Mouse (Mus musculus): Measurements from ENCODE around the gene Wdr26. TPM values are rescaled to one million over a fixed set of nuclear protein-coding genes. Genes with fewer than 3 reads are reported as not detected.

Wdr26 gene
- polyA plus RNA-seq, 1 experiment from 2014 or later = 28.2 TPM

DNA sequence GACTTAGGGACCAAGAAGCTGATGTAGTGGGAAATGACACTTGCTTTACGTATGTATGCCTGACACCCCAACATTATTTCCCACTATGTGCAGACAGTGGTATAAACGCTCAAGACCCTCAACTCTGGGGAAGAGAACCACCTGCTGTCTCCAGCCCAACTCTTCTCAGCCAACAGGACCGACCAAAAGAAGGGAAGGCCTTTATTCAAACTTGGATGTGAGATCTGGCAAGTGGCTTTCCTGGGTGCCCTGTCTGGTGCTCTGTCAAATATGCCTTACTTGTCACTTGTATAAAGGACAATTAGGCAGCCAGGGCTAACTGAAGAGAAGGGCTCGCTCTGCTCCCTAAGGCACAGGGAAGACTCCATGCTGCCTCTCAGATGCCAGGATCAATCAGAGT lies 12.4 kb downstream of the Wdr26 start:
- Histone ChIP-seq H3K4me1 (ENCODE audit: control insufficient read depth, insufficient read depth, low read length) (no peaks in the 10 kb centered on the region), H3K27ac (replicated peaks; ENCODE audit: low read depth, low read length) (no peak overlapping the region), H3K36me3 (replicated peaks; ENCODE audit: control insufficient read depth, insufficient read depth, low read depth, low read length) (peaks cover 9% of the 10 kb centered on the region), H3K9ac (replicated peaks; ENCODE audit: low read length) (no peak overlapping the region), H3K4me2 (ENCODE audit: low read depth, low read length) (no peak overlapping the region), H3K27me3 (ENCODE audit: control insufficient read depth, insufficient read depth, low read length) (no peaks in the 10 kb centered on the region), H3K4me3 (ENCODE audit: low read depth, low read length) (no peak overlapping the region), H3K9me3 (replicated peaks; ENCODE audit: control insufficient read depth, low read length) (no peaks in the 10 kb centered on the region)
- 91% methylated on average over 4 of the region's 4 CpGs for WGBS
- DNase-seq (ENCODE audit: low spot score) (no peak), ATAC-seq (replicated peaks; ENCODE audit: insufficient number of reproducible peaks, low FRiP score, low TSS enrichment, low read depth) (no peak)

GRCm38 (mm10) chr1:181188925-181189324 lies 22.9 kb downstream of the Wdr26 start:
- no peak for ATAC-seq (replicated peaks; ENCODE audit: insufficient number of reproducible peaks, low FRiP score, low TSS enrichment, low read depth)
- 96% methylated on average over 4 of the region's 4 CpGs for WGBS
- no peak overlapping the region for H3K9ac ChIP-seq (replicated peaks; ENCODE audit: low read length)
- H3K4me2 ChIP-seq (ENCODE audit: low read depth, low read length) = no peak overlapping the region
- no peaks in the 10 kb centered on the region for H3K4me1 ChIP-seq (ENCODE audit: control insufficient read depth, insufficient read depth, low read length)
- H3K27ac ChIP-seq (replicated peaks; ENCODE audit: low read depth, low read length) = no peak overlapping the region
- peaks cover 15% of the 10 kb centered on the region for H3K36me3 ChIP-seq (replicated peaks; ENCODE audit: control insufficient read depth, insufficient read depth, low read depth, low read length)
- no peaks in the 10 kb centered on the region for H3K9me3 ChIP-seq (replicated peaks; ENCODE audit: control insufficient read depth, low read length)
- DNase-seq (ENCODE audit: low spot score) = no peak
- no peaks in the 10 kb centered on the region for H3K27me3 ChIP-seq (ENCODE audit: control insufficient read depth, insufficient read depth, low read length)
- H3K4me3 ChIP-seq (ENCODE audit: low read depth, low read length) = no peak overlapping the region

GRCm38 (mm10) chr1:181170210-181170609 lies 41.6 kb downstream of the Wdr26 start:
- Histone ChIP-seq H3K27ac (replicated peaks; ENCODE audit: low read depth, low read length) (no peak overlapping the region), H3K9ac (replicated peaks; ENCODE audit: low read length) (no peak overlapping the region), H3K4me3 (ENCODE audit: low read depth, low read length) (no peak overlapping the region), H3K4me1 (ENCODE audit: control insufficient read depth, insufficient read depth, low read length) (no peaks in the 10 kb centered on the region), H3K9me3 (replicated peaks; ENCODE audit: control insufficient read depth, low read length) (no peaks in the 10 kb centered on the region), H3K27me3 (ENCODE audit: control insufficient read depth, insufficient read depth, low read length) (no peaks in the 10 kb centered on the region), H3K36me3 (replicated peaks; ENCODE audit: control insufficient read depth, insufficient read depth, low read depth, low read length) (peaks cover under 1% of the 10 kb centered on the region; the same call in 1 of the 2 replicates), H3K4me2 (ENCODE audit: low read depth, low read length) (no peak overlapping the region)
- no peak for ATAC-seq (replicated peaks; ENCODE audit: insufficient number of reproducible peaks, low FRiP score, low TSS enrichment, low read depth)
- DNase-seq (ENCODE audit: low spot score) = no peak
- 87% methylated on average over 8 of the region's 8 CpGs for WGBS

DNA sequence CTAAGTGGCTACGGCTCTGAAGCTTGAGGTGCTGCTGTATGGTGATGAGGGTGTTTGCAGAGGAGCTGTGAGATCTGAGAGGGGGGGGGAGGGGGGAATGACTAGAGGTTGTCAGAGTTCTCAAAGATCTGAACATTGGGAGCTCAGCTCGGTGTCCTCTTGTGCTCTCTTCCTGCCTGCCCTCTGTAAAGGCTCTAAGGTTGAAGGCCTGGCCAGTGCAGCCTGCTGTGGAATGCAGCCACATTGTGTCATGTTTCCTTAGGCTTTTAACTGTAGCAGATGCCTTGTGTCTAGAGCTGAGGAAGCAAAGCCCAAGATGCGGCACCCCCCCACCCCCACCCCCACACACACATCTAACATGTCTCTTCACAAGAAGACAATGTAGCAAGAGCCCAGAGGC lies 43.4 kb downstream of the Wdr26 start:
- Histone ChIP-seq H3K36me3 (replicated peaks; ENCODE audit: control insufficient read depth, insufficient read depth, low read depth, low read length) (peaks cover 6% of the 10 kb centered on the region), H3K27ac (replicated peaks; ENCODE audit: low read depth, low read length) (no peak overlapping the region), H3K4me2 (ENCODE audit: low read depth, low read length) (no peak overlapping the region), H3K9me3 (replicated peaks; ENCODE audit: control insufficient read depth, low read length) (no peaks in the 10 kb centered on the region), H3K27me3 (ENCODE audit: control insufficient read depth, insufficient read depth, low read length) (no peaks in the 10 kb centered on the region), H3K4me3 (ENCODE audit: low read depth, low read length) (no peak overlapping the region), H3K4me1 (ENCODE audit: control insufficient read depth, insufficient read depth, low read length) (no peaks in the 10 kb centered on the region), H3K9ac (replicated peaks; ENCODE audit: low read length) (no peak overlapping the region)
- DNase-seq (ENCODE audit: low spot score) = no peak
- ATAC-seq (replicated peaks; ENCODE audit: insufficient number of reproducible peaks, low FRiP score, low TSS enrichment, low read depth) = no peak
- WGBS = 73% methylated on average over 3 of the region's 3 CpGs

DNA sequence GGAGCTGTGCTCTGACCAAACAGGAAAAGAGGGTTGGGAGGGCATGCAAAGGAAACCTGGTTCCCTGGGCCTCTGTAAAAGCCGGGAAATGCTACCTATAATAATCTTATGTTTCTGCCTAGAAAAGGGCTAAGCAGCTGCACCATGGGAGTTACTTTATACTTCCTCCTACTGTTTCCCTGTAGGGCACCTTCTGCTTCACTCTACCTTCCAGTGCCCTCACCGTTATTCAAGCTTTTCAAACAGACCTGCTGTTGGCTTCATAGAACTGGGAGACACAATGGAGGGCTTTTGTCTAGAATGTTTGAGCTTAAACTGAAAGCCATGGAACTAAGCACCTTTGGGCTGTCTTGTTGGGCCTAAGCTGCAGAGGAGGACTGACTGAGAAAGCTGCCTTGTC lies 44.0 kb downstream of the Wdr26 start:
- peaks cover 9% of the 10 kb centered on the region for H3K36me3 ChIP-seq (replicated peaks; ENCODE audit: control insufficient read depth, insufficient read depth, low read depth, low read length)
- WGBS = 76% methylated on average over 2 of the region's 2 CpGs
- no peak overlapping the region for H3K9ac ChIP-seq (replicated peaks; ENCODE audit: low read length)
- H3K4me3 ChIP-seq (ENCODE audit: low read depth, low read length) = no peak overlapping the region
- ATAC-seq (replicated peaks; ENCODE audit: insufficient number of reproducible peaks, low FRiP score, low TSS enrichment, low read depth) = no peak
- no peak for DNase-seq (ENCODE audit: low spot score)
- H3K27ac ChIP-seq (replicated peaks; ENCODE audit: low read depth, low read length) = no peak overlapping the region
- no peaks in the 10 kb centered on the region for H3K9me3 ChIP-seq (replicated peaks; ENCODE audit: control insufficient read depth, low read length)
- H3K4me1 ChIP-seq (ENCODE audit: control insufficient read depth, insufficient read depth, low read length) = no peaks in the 10 kb centered on the region
- no peaks in the 10 kb centered on the region for H3K27me3 ChIP-seq (ENCODE audit: control insufficient read depth, insufficient read depth, low read length)
- H3K4me2 ChIP-seq (ENCODE audit: low read depth, low read length) = no peak overlapping the region

DNA sequence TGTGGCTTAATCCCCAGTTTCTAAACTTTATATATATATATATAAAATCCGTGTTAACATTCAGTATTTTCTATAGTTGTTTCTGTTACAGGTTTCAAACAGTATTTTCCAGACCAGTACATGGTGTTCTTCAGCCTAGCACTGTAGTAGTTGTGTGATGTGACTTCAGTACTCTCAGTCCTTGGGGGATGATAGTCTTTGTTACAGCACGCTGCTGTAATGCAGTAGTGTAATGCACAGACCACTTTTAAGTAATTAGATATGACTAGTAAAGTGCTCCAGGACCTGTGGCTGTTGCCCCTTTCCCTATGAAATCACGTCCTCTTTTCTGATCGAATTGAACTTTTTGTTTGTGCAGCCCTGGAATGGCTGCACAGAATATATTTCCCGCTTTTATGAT lies 60.3 kb downstream of the Wdr26 start:
- Histone ChIP-seq H3K9me3 (replicated peaks; ENCODE audit: control insufficient read depth, low read length) (no peaks in the 10 kb centered on the region), H3K4me3 (ENCODE audit: low read depth, low read length) (peak overlapping the region; percentile 97), H3K9ac (replicated peaks; ENCODE audit: low read length) (peak overlapping the region; percentile 90), H3K27me3 (ENCODE audit: control insufficient read depth, insufficient read depth, low read length) (no peaks in the 10 kb centered on the region), H3K27ac (replicated peaks; ENCODE audit: low read depth, low read length) (no peak overlapping the region), H3K36me3 (replicated peaks; ENCODE audit: control insufficient read depth, insufficient read depth, low read depth, low read length) (no peaks in the 10 kb centered on the region), H3K4me2 (ENCODE audit: low read depth, low read length) (peak overlapping the region; percentile 47), H3K4me1 (ENCODE audit: control insufficient read depth, insufficient read depth, low read length) (no peaks in the 10 kb centered on the region)
- peak; percentile 32 for DNase-seq (ENCODE audit: low spot score)
- ATAC-seq (replicated peaks; ENCODE audit: insufficient number of reproducible peaks, low FRiP score, low TSS enrichment, low read depth) = no peak
- WGBS = 34% methylated on average over 5 of the region's 5 CpGs

DNA sequence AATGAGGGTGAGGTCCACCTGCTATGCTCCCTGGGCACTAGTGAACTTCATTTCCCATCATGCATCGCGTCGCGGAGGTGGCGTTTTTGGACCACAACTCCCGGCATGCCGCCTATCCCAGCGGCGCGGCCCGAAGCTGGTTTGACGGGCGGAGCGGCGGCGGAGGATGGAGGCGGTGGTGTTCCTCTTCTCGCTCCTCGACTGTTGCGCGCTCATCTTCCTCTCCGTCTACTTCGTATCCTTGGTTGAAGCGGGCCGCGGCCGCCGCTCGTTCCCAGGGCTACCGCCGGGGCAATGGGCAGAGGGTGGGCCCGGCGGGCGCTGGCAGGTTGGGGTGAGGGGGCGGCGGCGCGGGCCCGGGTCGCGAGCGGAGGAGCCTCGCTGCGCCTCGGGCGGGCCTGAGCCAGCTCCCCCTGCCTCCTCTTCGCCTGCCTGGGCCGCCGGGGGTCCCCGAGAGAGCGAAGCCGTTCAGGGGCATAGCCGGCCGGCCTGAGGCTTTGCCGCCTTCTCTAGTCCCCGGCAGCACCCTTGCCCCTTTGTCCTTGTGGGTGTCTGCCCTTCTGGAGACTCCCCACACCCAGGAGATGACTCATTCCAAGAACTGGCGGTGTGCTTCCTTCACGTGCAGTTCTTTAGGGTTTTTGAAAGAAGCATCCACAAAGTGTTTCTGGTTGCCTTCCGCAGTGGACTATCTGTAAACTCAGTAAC lies 60.8 kb downstream of the Wdr26 start:
- H3K9ac ChIP-seq (replicated peaks; ENCODE audit: low read length) = peak overlapping the region; percentile 90
- H3K4me3 ChIP-seq (ENCODE audit: low read depth, low read length) = peak overlapping the region; percentile 97
- no peaks in the 10 kb centered on the region for H3K4me1 ChIP-seq (ENCODE audit: control insufficient read depth, insufficient read depth, low read length)
- ATAC-seq (replicated peaks; ENCODE audit: insufficient number of reproducible peaks, low FRiP score, low TSS enrichment, low read depth) = peak; percentile 87
- peak overlapping the region; percentile 70 for H3K27ac ChIP-seq (replicated peaks; ENCODE audit: low read depth, low read length)
- WGBS = under 1% methylated on average over 56 of the region's 59 CpGs
- no peaks in the 10 kb centered on the region for H3K9me3 ChIP-seq (replicated peaks; ENCODE audit: control insufficient read depth, low read length)
- DNase-seq (ENCODE audit: low spot score) = peak; percentile 95
- no peaks in the 10 kb centered on the region for H3K27me3 ChIP-seq (ENCODE audit: control insufficient read depth, insufficient read depth, low read length)
- no peaks in the 10 kb centered on the region for H3K36me3 ChIP-seq (replicated peaks; ENCODE audit: control insufficient read depth, insufficient read depth, low read depth, low read length)
- peak overlapping the region; percentile 47 for H3K4me2 ChIP-seq (ENCODE audit: low read depth, low read length)

DNA sequence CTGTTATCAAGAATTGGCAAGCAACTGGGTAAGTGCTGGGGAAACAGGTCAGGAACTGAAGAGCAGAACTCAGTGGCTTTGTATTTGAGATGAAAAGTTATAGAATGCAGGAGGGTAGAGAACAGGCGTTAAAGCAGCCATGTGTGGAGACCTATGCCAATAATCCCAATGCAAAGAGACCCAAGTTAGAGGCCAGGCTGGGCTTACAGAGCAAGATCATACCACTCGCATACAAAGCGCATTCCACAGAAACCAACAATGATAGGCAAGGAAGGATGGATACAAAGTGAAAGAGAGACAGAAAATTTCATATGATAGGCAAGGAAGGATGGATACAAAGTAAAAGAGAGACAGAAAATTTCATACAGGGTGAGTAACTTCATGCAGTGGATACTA lies 61.4 kb downstream of the Wdr26 start:
- Histone ChIP-seq H3K27me3 (ENCODE audit: control insufficient read depth, insufficient read depth, low read length) (no peaks in the 10 kb centered on the region), H3K4me3 (ENCODE audit: low read depth, low read length) (peak overlapping the region; percentile 97), H3K27ac (replicated peaks; ENCODE audit: low read depth, low read length) (no peak overlapping the region), H3K36me3 (replicated peaks; ENCODE audit: control insufficient read depth, insufficient read depth, low read depth, low read length) (no peaks in the 10 kb centered on the region), H3K9me3 (replicated peaks; ENCODE audit: control insufficient read depth, low read length) (no peaks in the 10 kb centered on the region), H3K4me1 (ENCODE audit: control insufficient read depth, insufficient read depth, low read length) (no peaks in the 10 kb centered on the region), H3K9ac (replicated peaks; ENCODE audit: low read length) (no peak overlapping the region), H3K4me2 (ENCODE audit: low read depth, low read length) (no peak overlapping the region)
- no peak for ATAC-seq (replicated peaks; ENCODE audit: insufficient number of reproducible peaks, low FRiP score, low TSS enrichment, low read depth)
- WGBS = 67% methylated on average over 3 of the region's 3 CpGs
- DNase-seq (ENCODE audit: low spot score) = no peak
